Mouse (Mus musculus): ENCODE measurements around the gene Ndufaf3.

DNA sequence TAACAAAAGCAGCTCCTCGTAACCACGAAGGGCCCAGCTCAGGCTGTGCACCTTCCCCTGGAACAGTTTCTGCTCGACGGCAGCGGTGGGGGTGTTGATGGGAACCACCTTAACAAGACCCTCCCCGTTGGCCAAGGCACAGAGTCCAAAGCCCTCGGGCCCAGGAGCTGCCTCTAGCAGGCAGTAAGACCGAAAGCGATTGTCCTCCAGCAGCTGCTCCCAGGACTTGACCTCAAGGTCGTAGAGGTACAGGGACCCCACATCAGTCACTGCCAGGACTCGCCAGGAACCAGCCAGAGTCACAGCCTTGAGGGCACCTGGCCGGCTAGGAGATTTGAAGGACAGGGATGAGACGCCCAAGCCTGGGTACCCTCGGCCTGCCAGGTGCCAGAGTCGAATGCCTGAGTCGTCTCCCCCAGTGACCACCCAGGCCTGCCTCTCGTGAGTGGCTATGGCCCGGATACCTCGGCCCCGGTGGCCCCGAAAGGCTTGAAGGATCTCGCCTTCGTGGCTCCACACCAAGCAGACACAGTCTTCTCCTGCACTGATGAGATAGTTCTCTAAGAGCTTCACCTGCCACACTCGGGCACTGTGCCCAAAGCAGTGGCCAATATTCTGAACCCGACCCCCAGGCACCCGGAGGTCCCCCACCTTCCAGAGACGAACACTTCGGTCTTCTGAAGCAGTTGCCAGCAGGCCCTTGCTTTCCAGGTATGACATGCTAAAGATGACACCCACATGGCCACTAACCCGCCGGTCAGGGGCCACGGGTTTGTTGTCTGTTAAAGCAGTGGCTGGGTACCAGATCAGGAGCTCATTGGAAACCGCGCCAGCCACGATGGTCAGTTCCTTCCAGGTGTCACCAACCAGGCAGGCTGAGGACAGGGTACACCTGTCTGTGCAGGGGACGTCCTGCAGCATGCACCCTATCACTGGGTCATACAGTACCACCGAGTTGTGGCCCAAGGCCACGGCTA lies 8.4 kb upstream of the Ndufaf3 start:
- TF ChIP-seq CTCF (IDR thresholded peaks at IDR 0.05; ENCODE audit: low read depth) (no peak), EP300 (IDR thresholded peaks at IDR 0.05; ENCODE audit: low read depth) (no peak)

All from heart, postnatal 0 days (tissue).